Mouse (Mus musculus): ENCODE results near the gene Neil3. TPM values are rescaled to one million over a fixed set of nuclear protein-coding genes. Genes with fewer than 3 reads are reported as not detected.

The Neil3 gene
- total and polyA plus RNA-seq, 3 experiments = 3.9 to 8.6 TPM; not detected in 1

DNA sequence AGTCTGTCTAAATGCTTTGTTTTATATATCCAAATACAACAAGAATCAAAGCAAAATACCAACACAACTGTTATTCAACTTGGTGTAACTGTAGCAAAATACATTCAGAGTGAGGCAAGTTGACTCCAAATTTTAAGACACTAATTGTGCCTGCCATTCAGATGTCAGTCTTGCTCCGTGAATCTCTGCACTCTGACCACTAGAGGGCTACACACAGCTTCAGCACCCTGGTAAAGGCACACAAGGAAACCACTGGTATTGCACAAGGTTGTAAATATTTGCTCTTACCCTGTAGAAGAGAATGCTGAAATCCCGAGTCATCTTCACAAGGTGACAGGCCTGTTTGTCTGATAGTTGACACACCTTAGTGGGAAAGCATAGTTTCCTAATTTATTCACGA lies 31.8 kb downstream of the Neil3 start:
- TF ChIP-seq KAT2A (conservative IDR thresholded peaks at IDR 0.05; ENCODE audit: low read depth, low read length) (no peak), MAX (IDR thresholded peaks at IDR 0.05; ENCODE audit: low read length) (no peak), ZC3H11A (IDR thresholded peaks at IDR 0.05; ENCODE audit: low read depth, low read length) (peak; percentile 19; the same call in 1 of the 2 replicates), POLR2AphosphoS5 (IDR thresholded peaks at IDR 0.05; ENCODE audit: borderline replicate concordance, low read depth, low read length) (no peak), MAFK (IDR thresholded peaks at IDR 0.05; ENCODE audit: borderline replicate concordance, low read depth, low read length) (no peak), NRF1 (IDR thresholded peaks at IDR 0.05; ENCODE audit: insufficient read depth, low read depth, low read length, poor library complexity, severe bottlenecking) (no peak), BHLHE40 (IDR thresholded peaks at IDR 0.05; ENCODE audit: borderline replicate concordance, low read depth, low read length) (no peak), NELFE (IDR thresholded peaks at IDR 0.05; ENCODE audit: low read depth, low read length) (no peak), TBP (IDR thresholded peaks at IDR 0.05; ENCODE audit: low read depth, low read length) (no peak), UBTF (IDR thresholded peaks at IDR 0.05; ENCODE audit: borderline replicate concordance, insufficient read depth, low read depth, low read length) (no peak), MYC (IDR thresholded peaks at IDR 0.05; ENCODE audit: low read depth, low read length) (no peak), SMC3 (IDR thresholded peaks at IDR 0.05; ENCODE audit: low read depth, low read length) (peak; percentile 65), CTCF (IDR thresholded peaks at IDR 0.05 in 2 of 3, conservative IDR thresholded peaks at IDR 0.05 in 1 of 3; ENCODE audit: control insufficient read depth in 1 of 3, insufficient read depth in 1 of 3, low read depth in 2 of 3, low read length in 3 of 3, poor library complexity in 1 of 3, severe bottlenecking in 1 of 3) (peak; percentile 75 to 85 (median 79)), POLR2AphosphoS2 (IDR thresholded peaks at IDR 0.05; ENCODE audit: low read length) (no peak), RAD21 (IDR thresholded peaks at IDR 0.05; ENCODE audit: low read depth, low read length) (peak; percentile 42), RCOR1 (IDR thresholded peaks at IDR 0.05; ENCODE audit: low read depth, low read length) (no peak), CHD1 (IDR thresholded peaks at IDR 0.05; ENCODE audit: low read depth, low read length) (no peak), CHD2 (IDR thresholded peaks at IDR 0.05; ENCODE audit: low read length) (no peak), GABPA (IDR thresholded peaks at IDR 0.05; ENCODE audit: low read depth, low read length) (no peak), SIN3A (IDR thresholded peaks at IDR 0.05; ENCODE audit: low read length) (no peak)
- Histone ChIP-seq H3K27ac (ENCODE audit: control insufficient read depth, low read depth, low read length) (no peak overlapping the region), H3K27me3 (ENCODE audit: control insufficient read depth in 1 of 2, insufficient read depth in 2 of 2, low read length in 2 of 2) (no peaks in the 10 kb centered on the region), H3K79me2 (ENCODE audit: control insufficient read depth, insufficient read depth, low read length, poor library complexity) (no peaks in the 10 kb centered on the region), H3K4me3 (ENCODE audit: control insufficient read depth in 1 of 2, insufficient read depth in 1 of 2, low read depth in 2 of 2, low read length in 2 of 2) (no peak overlapping the region), H3K9me3 (replicated peaks; ENCODE audit: insufficient read depth, low read length) (no peaks in the 10 kb centered on the region), H3K9ac (ENCODE audit: control insufficient read depth, low read depth, low read length, poor library complexity, severe bottlenecking) (no peak overlapping the region), H3K4me1 (ENCODE audit: control insufficient read depth in 1 of 2, insufficient read depth in 2 of 2, low read length in 2 of 2) (peaks cover 0 to 4% of the 10 kb centered on the region in 2 experiments; a peak in 1 of 4 replicates), H3K36me3 (ENCODE audit: control insufficient read depth in 1 of 2, insufficient read depth in 2 of 2, low read length in 2 of 2) (peaks cover 0 to 9% of the 10 kb centered on the region in 2 experiments; a peak in 2 of 4 replicates)
- DNase-seq (ENCODE audit: low read depth, low spot score) = peak; percentile 75

DNA sequence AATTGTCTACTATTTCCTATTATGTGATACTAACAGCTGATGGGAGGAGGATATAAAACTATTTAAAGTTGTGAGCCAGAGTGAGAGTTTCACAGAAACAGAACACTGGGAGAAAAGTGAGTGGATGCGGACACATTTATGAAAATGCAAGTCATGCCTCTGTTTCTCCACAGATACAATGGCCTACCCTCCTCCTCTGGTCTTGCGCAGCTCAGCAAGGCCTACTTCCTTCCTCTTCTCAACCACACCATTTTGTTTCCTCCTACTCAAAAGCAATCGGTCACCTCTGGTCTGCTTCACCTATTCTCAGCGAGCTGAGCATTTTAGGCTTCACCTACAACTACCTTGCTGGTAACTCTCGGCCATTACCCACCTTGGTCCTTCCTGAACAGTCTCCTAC lies 34.0 kb downstream of the Neil3 start:
- no peaks in the 10 kb centered on the region for H3K79me2 ChIP-seq (ENCODE audit: control insufficient read depth, insufficient read depth, low read length, poor library complexity)
- no peak overlapping the region for H3K4me3 ChIP-seq (ENCODE audit: control insufficient read depth in 1 of 2, insufficient read depth in 1 of 2, low read depth in 2 of 2, low read length in 2 of 2)

More for the DNA sequence above, 34.0 kb downstream of the Neil3 start:
- Histone ChIP-seq H3K27ac (ENCODE audit: control insufficient read depth, low read depth, low read length) (no peak overlapping the region), H3K36me3 (ENCODE audit: control insufficient read depth in 1 of 2, insufficient read depth in 2 of 2, low read length in 2 of 2) (peaks cover 0 to 9% of the 10 kb centered on the region in 2 experiments; a peak in 2 of 4 replicates), H3K9me3 (replicated peaks; ENCODE audit: insufficient read depth, low read length) (no peaks in the 10 kb centered on the region), H3K9ac (ENCODE audit: control insufficient read depth, low read depth, low read length, poor library complexity, severe bottlenecking) (no peak overlapping the region), H3K4me1 (ENCODE audit: control insufficient read depth in 1 of 2, insufficient read depth in 2 of 2, low read length in 2 of 2) (peaks cover 0 to 4% of the 10 kb centered on the region in 2 experiments; a peak in 1 of 4 replicates), H3K27me3 (ENCODE audit: control insufficient read depth in 1 of 2, insufficient read depth in 2 of 2, low read length in 2 of 2) (no peaks in the 10 kb centered on the region)
- DNase-seq (ENCODE audit: low read depth, low spot score) = peak; percentile 32
- TF ChIP-seq MEF2A (IDR thresholded peaks at IDR 0.05; ENCODE audit: extremely low read depth, insufficient replicate concordance, low read depth, low read length, poor library complexity, severe bottlenecking) (no peak), CHD1 (IDR thresholded peaks at IDR 0.05; ENCODE audit: low read depth, low read length) (no peak), EP300 (IDR thresholded peaks at IDR 0.05; ENCODE audit: low read depth in 1 of 2, low read length in 2 of 2) (peak in 1 of 2 experiments; percentile 3; a peak in 1 of 4 replicates)

All from MEL (cell line).